Mouse (Mus musculus) liver, embryonic 18 days (tissue): ENCODE data around the gene Spata48. TPM values are rescaled to one million over a fixed set of nuclear protein-coding genes. Genes with fewer than 3 reads are reported as not detected.

Source experiments
- polyA plus RNA-seq: library from polyadenylated mRNA; depleted of rRNA; stranded (reverse); fragments of >200 nt; gene quantifications from 2 replicates; pipeline ENCODE4 v1.2.3, GENCODE M21; 2012; rRNA removed

Gene Spata48
- polyA plus RNA-seq = 0.17 TPM in 1 of 2 replicates, not detected in the other

DNA sequence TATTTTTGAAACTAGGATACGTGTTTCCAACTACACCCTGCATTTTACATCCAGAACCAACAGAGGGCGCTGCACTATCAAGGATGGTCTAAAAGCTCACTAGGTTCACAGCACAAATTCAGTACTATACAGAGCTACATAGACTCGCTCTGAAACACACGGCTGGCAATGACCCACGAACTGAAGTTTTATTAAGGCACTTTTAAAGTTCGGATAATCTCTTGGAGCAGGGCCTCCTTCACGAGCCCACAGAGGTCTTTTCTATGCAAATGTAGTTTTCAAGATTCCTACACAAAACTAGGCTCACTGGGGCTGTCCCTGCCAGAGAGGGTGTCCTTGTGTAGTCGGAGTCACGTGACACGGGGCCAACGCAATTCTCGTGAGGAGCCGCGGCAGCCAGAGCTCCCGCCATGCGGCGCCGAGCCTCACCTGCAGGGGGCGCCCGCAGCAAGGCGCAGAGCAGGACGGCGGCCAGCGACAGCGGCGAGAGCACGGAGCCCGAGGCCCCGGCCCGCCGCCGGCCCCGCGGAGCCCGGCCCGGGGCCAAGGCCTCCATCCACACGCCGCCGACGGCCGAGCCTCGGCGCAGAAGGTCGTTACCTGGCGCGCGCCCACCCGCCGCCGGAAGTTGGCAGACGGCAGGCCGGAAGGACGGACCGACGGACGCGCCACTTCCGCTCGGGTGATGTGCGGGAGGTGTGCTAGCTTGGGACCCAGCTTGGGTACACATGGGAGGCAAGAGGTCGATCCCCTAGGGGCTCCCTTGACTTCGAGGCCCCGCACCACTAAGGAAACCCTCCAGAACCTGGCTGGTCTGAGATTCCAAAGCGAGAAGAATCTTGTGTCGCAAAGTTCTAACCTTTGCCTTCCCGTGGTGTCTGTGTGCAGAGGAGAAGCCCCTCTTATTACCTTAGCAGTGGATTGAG is at the start of gene Spata48, which contains the start of gene Zpbp:
Gene Spata48, plus strand, starts transcription at position 460 of the 926 bp plus-strand sequence.
Gene Zpbp, minus strand, starts transcription at position 774 of the 926 bp plus-strand sequence.

Other genes starting within 250 kb of the Spata48 start
- 0.03 and 0.07 TPM in 2 replicates for gene Zpbp, start 314 bp downstream of the Spata48 start, polyA plus RNA-seq
- gene 4930512M02Rik, start 165.7 kb downstream of the Spata48 start, polyA plus RNA-seq = not detected in 2 replicates
- gene Ikzf1, start 222.9 kb downstream of the Spata48 start, polyA plus RNA-seq = 30.1 and 30.8 TPM in 2 replicates